Mouse (Mus musculus) limb, embryonic 14.5 days (tissue): ENCODE measurements around the gene Trpc2. TPM values are rescaled to one million over a fixed set of nuclear protein-coding genes. Genes with fewer than 3 reads are reported as not detected.

Source experiments
- ATAC-seq: fragments of 200-750 bp; cut with Nextera tagmentation; 2 replicates; pipeline ENCODE4 v1.8.0; 2017; ENCODE audit warnings: low read depth, moderate number of reproducible peaks, moderate TSS enrichment; ENCODE audit not compliant: low FRiP score
- DNase-seq: peaks from one replicate; pipeline ENCODE4 v3.0.0-alpha.2; 2015; ENCODE audit warnings: low spot score
- H3K27ac ChIP-seq: fragments of 300-500 bp; sonication (generic); replicated peaks from 2 replicates; pipeline ENCODE4 v1.5.1; 2014; ENCODE audit warnings: low read depth, mild to moderate bottlenecking, low read length, moderate library complexity, mixed read lengths
- H3K27me3 ChIP-seq: fragments of 300-500 bp; sonication (generic); 2 replicates; pipeline ENCODE4 v1.6.1; 2014; ENCODE audit warnings: low read length, mixed read lengths; ENCODE audit not compliant: control insufficient read depth, insufficient read depth
- H3K36me3 ChIP-seq: fragments of 300-500 bp; sonication (generic); 2 replicates; pipeline ENCODE4 v1.6.1; 2014; ENCODE audit warnings: mild to moderate bottlenecking, low read length, moderate library complexity, mixed read lengths; ENCODE audit not compliant: control insufficient read depth, insufficient read depth
- H3K4me1 ChIP-seq: fragments of 300-500 bp; sonication (generic); 2 replicates; pipeline ENCODE4 v1.6.1; 2014; ENCODE audit warnings: antibody characterized with exemption, low read length, mixed read lengths; ENCODE audit not compliant: control insufficient read depth, insufficient read depth
- H3K4me2 ChIP-seq: fragments of 300-500 bp; sonication (generic); replicated peaks from 2 replicates; pipeline ENCODE4 v1.6.1; 2014; ENCODE audit warnings: low read depth, mild to moderate bottlenecking, low read length, moderate library complexity; ENCODE audit not compliant: severe bottlenecking
- H3K4me3 ChIP-seq: fragments of 300-500 bp; sonication (generic); replicated peaks from 2 replicates; pipeline ENCODE4 v1.5.1; 2014; ENCODE audit warnings: low read length
- H3K9ac ChIP-seq: fragments of 300-500 bp; sonication (generic); 2 replicates; pipeline ENCODE4 v1.6.1; 2014; ENCODE audit warnings: mild to moderate bottlenecking, low read depth, low read length, moderate library complexity; ENCODE audit not compliant: severe bottlenecking
- H3K9me3 ChIP-seq: fragments of 300-500 bp; sonication (generic); 2 replicates; pipeline ENCODE4 v1.6.1; 2016; ENCODE audit warnings: low read length; ENCODE audit not compliant: control insufficient read depth
- POLR2A ChIP-seq: fragments of 200-500 bp; IDR thresholded peaks from 2 replicates; pipeline ENCODE4 v1.8.0; 2012; ENCODE audit warnings: inconsistent platforms, mild to moderate bottlenecking, moderate library complexity, borderline replicate concordance; ENCODE audit not compliant: insufficient read depth, insufficient read length; ENCODE audit errors: extremely low read depth
- WGBS: fragments of 180-500 bp; shearing (Covaris S2); extraction: QIAGEN DNeasy Blood & Tissue Kit; methylation state at CpG from one replicate; pipeline ENCODE4 v1.1.7; 2014; 5-methylcytosine and 5-hydroxymethylcytosine counted together
- polyA plus RNA-seq, 2 experiments: library from polyadenylated mRNA; depleted of rRNA in 1 of 2; stranded (reverse) in 1 of 2; unstranded in 1 of 2; fragments of >200 nt; fragmentation: Nextera tagmentation in 1 of 2; extraction: Ambion mirVana in 1 of 2; gene quantifications; 2 replicates each; pipeline versions ENCODE4 v1.2.1 to v1.2.3; 2012 to 2014

Gene Trpc2
- polyA plus RNA-seq, 2 experiments = 5.5 TPM; not detected in 1

- Histone ChIP-seq H3K4me1 (no peaks in the 10 kb centered on the region), H3K27ac (no peak overlapping the region), H3K36me3 (peaks cover 65% of the 10 kb centered on the region), H3K9ac (no peak overlapping the region), H3K4me2 (no peak overlapping the region), H3K4me3 (no peak overlapping the region), H3K27me3 (no peaks in the 10 kb centered on the region), H3K9me3 (no peaks in the 10 kb centered on the region)
- WGBS = 98% methylated on average over 10 of the region's 10 CpGs
- TF ChIP-seq POLR2A = no peak
- no peak for ATAC-seq
- DNase-seq = no peak
Observed at GRCm38 (mm10) chr7:102120326-102120725, 37.4 kb downstream of the Trpc2 start.

DNA sequence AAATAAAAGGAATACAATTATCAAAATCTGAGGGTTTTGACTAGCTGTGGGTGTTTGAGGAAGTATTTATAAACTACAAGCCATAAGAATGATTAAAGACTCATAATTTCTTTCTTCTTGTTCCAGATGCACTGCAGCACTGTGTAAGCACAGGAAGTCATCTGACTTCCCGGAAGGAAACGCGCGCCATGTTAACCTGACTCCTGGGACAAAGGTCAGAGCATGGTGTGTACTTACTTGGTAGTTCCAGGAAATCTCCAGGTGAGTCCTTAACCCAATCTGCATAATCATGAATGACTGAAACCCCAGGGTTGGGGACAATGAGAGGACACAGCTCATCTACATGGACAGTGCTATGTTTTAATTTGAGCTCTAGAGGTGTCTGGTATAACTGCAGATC, 49.5 kb downstream of the Trpc2 start:
- ATAC-seq = no peak
- 95% methylated on average over 4 of the region's 4 CpGs for WGBS
- DNase-seq = no peak
- Histone ChIP-seq H3K4me3 (no peak overlapping the region), H3K27me3 (no peaks in the 10 kb centered on the region), H3K9me3 (no peaks in the 10 kb centered on the region), H3K36me3 (peaks cover 84% of the 10 kb centered on the region), H3K27ac (no peak overlapping the region), H3K9ac (no peak overlapping the region), H3K4me2 (no peak overlapping the region), H3K4me1 (no peaks in the 10 kb centered on the region)
- TF ChIP-seq POLR2A = no peak

DNA sequence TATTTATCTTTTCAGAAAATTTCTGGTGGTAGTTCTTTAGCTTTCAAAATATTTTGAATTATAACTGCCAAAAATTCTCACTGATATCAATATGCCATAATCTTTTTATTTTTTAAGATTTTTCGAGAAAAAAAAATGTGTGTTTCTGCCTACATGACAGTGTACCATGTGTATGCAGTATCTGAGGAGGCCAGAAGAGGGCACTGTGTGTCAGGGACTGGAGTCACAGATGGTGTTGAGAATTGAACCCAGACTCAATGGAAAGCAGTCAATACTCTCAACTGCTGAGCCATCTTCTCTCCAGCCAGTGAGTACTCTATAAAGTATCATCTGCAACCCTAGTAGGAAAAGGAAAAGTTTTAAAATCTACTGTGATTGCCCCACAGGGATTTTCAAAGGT, 54.5 kb downstream of the Trpc2 start:
- no peak overlapping the region for H3K27ac ChIP-seq
- TF ChIP-seq POLR2A = no peak
- WGBS = 94% methylated on average over 1 of the region's 1 CpGs
- no peak overlapping the region for H3K9ac ChIP-seq
- no peaks in the 10 kb centered on the region for H3K9me3 ChIP-seq
- H3K4me3 ChIP-seq = no peak overlapping the region
- DNase-seq (no peak), ATAC-seq (no peak)
- H3K4me1 ChIP-seq = no peaks in the 10 kb centered on the region
- H3K27me3 ChIP-seq = no peaks in the 10 kb centered on the region
- H3K4me2 ChIP-seq = no peak overlapping the region
- peaks cover 84% of the 10 kb centered on the region for H3K36me3 ChIP-seq

DNA sequence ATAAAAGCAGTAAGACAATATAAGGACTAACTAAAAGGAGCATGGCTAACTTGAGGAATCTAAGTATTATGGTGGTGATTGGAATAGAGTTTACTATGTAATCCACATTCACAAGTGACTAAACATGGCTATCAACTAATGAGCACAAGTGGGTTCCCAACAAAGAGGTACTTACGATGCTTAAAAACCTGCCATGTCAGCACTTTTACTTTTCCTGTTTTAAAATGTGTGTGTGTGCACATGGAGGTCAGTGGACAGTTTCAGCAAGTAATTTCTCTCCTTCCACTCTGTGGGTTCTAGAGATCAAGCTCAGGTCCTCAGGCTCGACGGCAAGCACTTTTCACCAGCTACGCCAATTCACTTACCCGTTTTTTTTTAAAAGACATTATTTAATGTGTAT, 55.0 kb downstream of the Trpc2 start:
- Histone ChIP-seq H3K4me3 (no peak overlapping the region), H3K9me3 (no peaks in the 10 kb centered on the region), H3K4me2 (no peak overlapping the region), H3K9ac (no peak overlapping the region), H3K27ac (no peak overlapping the region), H3K36me3 (peaks cover 82% of the 10 kb centered on the region), H3K27me3 (no peaks in the 10 kb centered on the region), H3K4me1 (no peaks in the 10 kb centered on the region)
- DNase-seq (no peak), ATAC-seq (no peak)
- TF ChIP-seq POLR2A = no peak
- WGBS = 95% methylated on average over 5 of the region's 5 CpGs

Other genes with a start within 250 kb of the Trpc2 start
- gene Inppl1, start 244.9 kb upstream of the Trpc2 start, polyA plus RNA-seq (2012; rRNA removed) = 111 and 152 TPM in 2 replicates
- 30.5 and 44.5 TPM in 2 replicates for gene Inppl1, start 244.9 kb upstream of the Trpc2 start, polyA plus RNA-seq (2014; fragmentation: Nextera tagmentation; extraction: Ambion mirVana)
- gene Folr2, start 225.9 kb upstream of the Trpc2 start, polyA plus RNA-seq (2012; rRNA removed) = 3.4 and 4.8 TPM in 2 replicates
- 2.8 and 3.1 TPM in 2 replicates for gene Folr2, start 225.9 kb upstream of the Trpc2 start, polyA plus RNA-seq (2014; fragmentation: Nextera tagmentation; extraction: Ambion mirVana)
- gene Anapc15, start 219.4 kb upstream of the Trpc2 start, polyA plus RNA-seq (2012; rRNA removed) = 67.2 and 68.9 TPM in 2 replicates
- 44.7 and 60.5 TPM in 2 replicates for gene Anapc15, start 219.4 kb upstream of the Trpc2 start, polyA plus RNA-seq (2014; fragmentation: Nextera tagmentation; extraction: Ambion mirVana)
- 1.1 and 1.3 TPM in 2 replicates for gene Folr1, start 212.3 kb upstream of the Trpc2 start, polyA plus RNA-seq (2012; rRNA removed)
- 1.0 TPM in 1 of 2 replicates, not detected in the other for gene Folr1, start 212.3 kb upstream of the Trpc2 start, polyA plus RNA-seq (2014; fragmentation: Nextera tagmentation; extraction: Ambion mirVana)
- 176 and 203 TPM in 2 replicates for gene Lamtor1, start 177.2 kb upstream of the Trpc2 start, polyA plus RNA-seq (2012; rRNA removed)
- 154 and 166 TPM in 2 replicates for gene Lamtor1, start 177.2 kb upstream of the Trpc2 start, polyA plus RNA-seq (2014; fragmentation: Nextera tagmentation; extraction: Ambion mirVana)
- gene Tomt, start 176.8 kb upstream of the Trpc2 start, polyA plus RNA-seq (2012; rRNA removed) = 0.18 and 0.23 TPM in 2 replicates
- 0.29 and 0.41 TPM in 2 replicates for gene Tomt, start 176.8 kb upstream of the Trpc2 start, polyA plus RNA-seq (2014; fragmentation: Nextera tagmentation; extraction: Ambion mirVana)
- 11.4 and 11.7 TPM in 2 replicates for gene Lrrc51, start 149.2 kb upstream of the Trpc2 start, polyA plus RNA-seq (2012; rRNA removed)
- 7.5 and 12.6 TPM in 2 replicates for gene Lrrc51, start 149.2 kb upstream of the Trpc2 start, polyA plus RNA-seq (2014; fragmentation: Nextera tagmentation; extraction: Ambion mirVana)
- gene Numa1, start 149.0 kb upstream of the Trpc2 start, polyA plus RNA-seq (2012; rRNA removed) = 112 and 126 TPM in 2 replicates
- 106 and 126 TPM in 2 replicates for gene Numa1, start 149.0 kb upstream of the Trpc2 start, polyA plus RNA-seq (2014; fragmentation: Nextera tagmentation; extraction: Ambion mirVana)
- 12.9 and 15.4 TPM in 2 replicates for gene Il18bp, start 64.4 kb upstream of the Trpc2 start, polyA plus RNA-seq (2012; rRNA removed)
- 2.2 and 2.7 TPM in 2 replicates for gene Il18bp, start 64.4 kb upstream of the Trpc2 start, polyA plus RNA-seq (2014; fragmentation: Nextera tagmentation; extraction: Ambion mirVana)
- gene Rnf121, start 17.6 kb upstream of the Trpc2 start, polyA plus RNA-seq (2012; rRNA removed) = 62.3 and 83.0 TPM in 2 replicates
- 32.6 and 34.1 TPM in 2 replicates for gene Rnf121, start 17.6 kb upstream of the Trpc2 start, polyA plus RNA-seq (2014; fragmentation: Nextera tagmentation; extraction: Ambion mirVana)
- gene Xndc1, start 17.6 kb upstream of the Trpc2 start, polyA plus RNA-seq (2012; rRNA removed) = 65.1 and 77.5 TPM in 2 replicates
- 21.4 and 22.9 TPM in 2 replicates for gene Xndc1, start 17.6 kb upstream of the Trpc2 start, polyA plus RNA-seq (2014; fragmentation: Nextera tagmentation; extraction: Ambion mirVana)
- gene Xntrpc, start 17.4 kb upstream of the Trpc2 start, polyA plus RNA-seq (2012; rRNA removed) = 9.0 and 9.5 TPM in 2 replicates
- 1.2 and 1.8 TPM in 2 replicates for gene Xntrpc, start 17.4 kb upstream of the Trpc2 start, polyA plus RNA-seq (2014; fragmentation: Nextera tagmentation; extraction: Ambion mirVana)
- gene Art1, start 18.6 kb downstream of the Trpc2 start, polyA plus RNA-seq (2012; rRNA removed) = 18.2 and 20.4 TPM in 2 replicates
- gene Art1, start 18.6 kb downstream of the Trpc2 start, polyA plus RNA-seq (2014; fragmentation: Nextera tagmentation; extraction: Ambion mirVana) = 15.9 and 21.7 TPM in 2 replicates
- gene Art5, start 26.4 kb downstream of the Trpc2 start, polyA plus RNA-seq (2012; rRNA removed) = 2.4 and 2.9 TPM in 2 replicates
- gene Art5, start 26.4 kb downstream of the Trpc2 start, polyA plus RNA-seq (2014; fragmentation: Nextera tagmentation; extraction: Ambion mirVana) = 2.5 and 3.0 TPM in 2 replicates
- 0.05 and 0.06 TPM in 2 replicates for gene Chrna10, start 33.7 kb downstream of the Trpc2 start, polyA plus RNA-seq (2012; rRNA removed)
- gene Chrna10, start 33.7 kb downstream of the Trpc2 start, polyA plus RNA-seq (2014; fragmentation: Nextera tagmentation; extraction: Ambion mirVana) = not detected in 2 replicates
- gene Nup98, start 127.1 kb downstream of the Trpc2 start, polyA plus RNA-seq (2012; rRNA removed) = 27.3 and 28.3 TPM in 2 replicates
- gene Nup98, start 127.1 kb downstream of the Trpc2 start, polyA plus RNA-seq (2014; fragmentation: Nextera tagmentation; extraction: Ambion mirVana) = 38.9 and 41.5 TPM in 2 replicates
- gene Pgap2, start 127.1 kb downstream of the Trpc2 start, polyA plus RNA-seq (2012; rRNA removed) = 77.1 and 108 TPM in 2 replicates
- gene Pgap2, start 127.1 kb downstream of the Trpc2 start, polyA plus RNA-seq (2014; fragmentation: Nextera tagmentation; extraction: Ambion mirVana) = 94.2 and 102 TPM in 2 replicates
- 48.7 and 55.6 TPM in 2 replicates for gene Rhog, start 172.9 kb downstream of the Trpc2 start, polyA plus RNA-seq (2012; rRNA removed)
- gene Rhog, start 172.9 kb downstream of the Trpc2 start, polyA plus RNA-seq (2014; fragmentation: Nextera tagmentation; extraction: Ambion mirVana) = 70.3 and 73.7 TPM in 2 replicates
- 49.1 and 66.1 TPM in 2 replicates for gene Stim1, start 184.7 kb downstream of the Trpc2 start, polyA plus RNA-seq (2012; rRNA removed)
- 27.7 and 31.7 TPM in 2 replicates for gene Stim1, start 184.7 kb downstream of the Trpc2 start, polyA plus RNA-seq (2014; fragmentation: Nextera tagmentation; extraction: Ambion mirVana)